Mouse (Mus musculus) embryonic facial prominence, embryonic 11.5 days (tissue): ENCODE data around the gene Lrmda. TPM values are rescaled to one million over a fixed set of nuclear protein-coding genes. Genes with fewer than 3 reads are reported as not detected.

Experiments
- ATAC-seq: fragments of 200-750 bp; cut with Nextera tagmentation; replicated peaks from 2 replicates; pipeline ENCODE4 v1.8.0; 2017; ENCODE audit warnings: low read depth; ENCODE audit not compliant: insufficient number of reproducible peaks, low FRiP score, low TSS enrichment
- DNase-seq: peaks from one replicate; pipeline ENCODE4 v3.0.0-alpha.2; 2015; ENCODE audit warnings: low spot score
- H3K27ac ChIP-seq: fragments of 300-500 bp; sonication (generic); replicated peaks from 2 replicates; pipeline ENCODE4 v1.5.1; 2014; ENCODE audit warnings: mild to moderate bottlenecking, low read depth, low read length, control low read depth
- H3K27me3 ChIP-seq: fragments of 300-500 bp; sonication (generic); 2 replicates; pipeline ENCODE4 v1.6.1; 2014; ENCODE audit warnings: mild to moderate bottlenecking, low read length, moderate library complexity, mixed read lengths; ENCODE audit not compliant: control insufficient read depth, insufficient read depth
- H3K36me3 ChIP-seq: fragments of 300-500 bp; sonication (generic); replicated peaks from 2 replicates; pipeline ENCODE4 v1.6.1; 2014; ENCODE audit warnings: low read depth, mild to moderate bottlenecking, low read length, moderate library complexity, mixed read lengths; ENCODE audit not compliant: control insufficient read depth, insufficient read depth
- H3K4me1 ChIP-seq: fragments of 300-500 bp; sonication (generic); 2 replicates; pipeline ENCODE4 v1.6.1; 2014; ENCODE audit warnings: low read length, mixed read lengths; ENCODE audit not compliant: control insufficient read depth, insufficient read depth
- H3K4me2 ChIP-seq: fragments of 300-500 bp; sonication (generic); 2 replicates; pipeline ENCODE4 v1.6.1; 2014; ENCODE audit warnings: low read depth, mild to moderate bottlenecking, control low read depth, low read length, moderate library complexity
- H3K4me3 ChIP-seq: fragments of 300-500 bp; sonication (generic); 2 replicates; pipeline ENCODE4 v1.5.1; 2014; ENCODE audit warnings: low read depth, low read length, control low read depth
- H3K9ac ChIP-seq: fragments of 300-500 bp; sonication (generic); replicated peaks from 2 replicates; pipeline ENCODE4 v1.6.1; 2014; ENCODE audit warnings: mild to moderate bottlenecking, control low read depth, low read length
- H3K9me3 ChIP-seq: fragments of 300-500 bp; sonication (generic); replicated peaks from 2 replicates; pipeline ENCODE4 v1.6.1; 2016; ENCODE audit warnings: mild to moderate bottlenecking, low read length, inconsistent platforms, mixed read lengths; ENCODE audit not compliant: control insufficient read depth
- WGBS: fragments of 180-500 bp; shearing (Covaris S2); extraction: QIAGEN DNeasy Blood & Tissue Kit; methylation state at CpG from one replicate; pipeline ENCODE4 v1.1.7; 2014; 5-methylcytosine and 5-hydroxymethylcytosine counted together
- polyA plus RNA-seq: library from polyadenylated mRNA; unstranded; fragments of >200 nt; fragmentation: Nextera tagmentation; extraction: Ambion mirVana; gene quantifications from 2 replicates; pipeline ENCODE4 v1.2.1, GENCODE M21; 2014

Lrmda gene
- polyA plus RNA-seq, 1 experiment from 2014 or later: 0.22 TPM

GRCm38 (mm10) chr14:22649411-22649911 is 629.9 kb downstream of the Lrmda start:
- Histone ChIP-seq H3K27ac (0 out of 2 replicates have a peak overlapping the region, but pooled peaks have one; percentile 30), H3K4me1 (no peaks in the 10 kb centered on the region; the same call in 1 of the 2 replicates)

GRCm38 (mm10) chr14:22649985-22650984 is 630.8 kb downstream of the Lrmda start:
- H3K27ac ChIP-seq: no peak overlapping the region
- H3K4me3 ChIP-seq: no peak overlapping the region
- H3K4me1 ChIP-seq: no peaks in the 10 kb centered on the region; the same call in 1 of the 2 replicates
- ATAC-seq: no peak
- H3K36me3 ChIP-seq: no peaks in the 10 kb centered on the region
- H3K9me3 ChIP-seq: no peaks in the 10 kb centered on the region
- 57% methylated on average over 17 of the region's 17 CpGs for WGBS
- no peaks in the 10 kb centered on the region for H3K27me3 ChIP-seq
- H3K9ac ChIP-seq: no peak overlapping the region
- no peak overlapping the region for H3K4me2 ChIP-seq
- no peak for DNase-seq

More at GRCm38 (mm10) chr14:22649411-22649911, 629.9 kb downstream of the Lrmda start:
- peak; percentile 53 for DNase-seq
- no peaks in the 10 kb centered on the region for H3K9me3 ChIP-seq
- no peak overlapping the region for H3K4me2 ChIP-seq
- no peak for ATAC-seq
- no peaks in the 10 kb centered on the region for H3K36me3 ChIP-seq
- no peak overlapping the region for H3K9ac ChIP-seq
- no peaks in the 10 kb centered on the region for H3K27me3 ChIP-seq
- WGBS: 22% methylated on average over 5 of the region's 5 CpGs
- H3K4me3 ChIP-seq: no peak overlapping the region

GRCm38 (mm10) chr14:22651131-22651952 is 631.8 kb downstream of the Lrmda start:
- WGBS: 33% methylated on average over 14 of the region's 14 CpGs

GRCm38 (mm10) chr14:22662496-22662895 is 643.0 kb downstream of the Lrmda start:
- Histone ChIP-seq H3K4me2 (no peak overlapping the region), H3K9me3 (no peaks in the 10 kb centered on the region), H3K9ac (no peak overlapping the region), H3K4me3 (no peak overlapping the region), H3K27me3 (no peaks in the 10 kb centered on the region), H3K27ac (no peak overlapping the region), H3K36me3 (no peaks in the 10 kb centered on the region), H3K4me1 (no peaks in the 10 kb centered on the region)
- DNase-seq (no peak), ATAC-seq (no peak)
- WGBS: 72% methylated on average over 3 of the region's 3 CpGs

More at GRCm38 (mm10) chr14:22651131-22651952, 631.8 kb downstream of the Lrmda start:
- ATAC-seq (0 out of 2 replicates have a peak, but pooled peaks have one; percentile 12), DNase-seq (peak; percentile 28)
- no peak overlapping the region for H3K4me2 ChIP-seq
- no peaks in the 10 kb centered on the region for H3K9me3 ChIP-seq
- H3K36me3 ChIP-seq: no peaks in the 10 kb centered on the region
- no peak overlapping the region for H3K27ac ChIP-seq
- H3K9ac ChIP-seq: no peak overlapping the region
- no peak overlapping the region for H3K4me3 ChIP-seq
- no peaks in the 10 kb centered on the region for H3K27me3 ChIP-seq
- H3K4me1 ChIP-seq: no peaks in the 10 kb centered on the region; the same call in 1 of the 2 replicates

- 78% methylated on average over 3 of the region's 3 CpGs for WGBS
- no peak overlapping the region for H3K4me2 ChIP-seq
- no peaks in the 10 kb centered on the region for H3K36me3 ChIP-seq
- DNase-seq (no peak), ATAC-seq (no peak)
- no peak overlapping the region for H3K4me3 ChIP-seq
- no peaks in the 10 kb centered on the region for H3K27me3 ChIP-seq
- no peak overlapping the region for H3K27ac ChIP-seq
- no peak overlapping the region for H3K9ac ChIP-seq
- H3K4me1 ChIP-seq: no peaks in the 10 kb centered on the region
- H3K9me3 ChIP-seq: no peaks in the 10 kb centered on the region
Measured at GRCm38 (mm10) chr14:22666437-22666836, 646.9 kb downstream of the Lrmda start.

GRCm38 (mm10) chr14:22668302-22668701 is 648.8 kb downstream of the Lrmda start:
- Histone ChIP-seq H3K27me3 (no peaks in the 10 kb centered on the region), H3K36me3 (no peaks in the 10 kb centered on the region), H3K4me1 (no peaks in the 10 kb centered on the region), H3K4me2 (no peak overlapping the region), H3K9ac (no peak overlapping the region), H3K4me3 (no peak overlapping the region), H3K9me3 (no peaks in the 10 kb centered on the region), H3K27ac (no peak overlapping the region)
- no peak for ATAC-seq
- peak; percentile 37 for DNase-seq
- 54% methylated on average over 8 of the region's 8 CpGs for WGBS

- H3K9me3 ChIP-seq: no peaks in the 10 kb centered on the region
- no peak for DNase-seq
- H3K27me3 ChIP-seq: no peaks in the 10 kb centered on the region
- no peak overlapping the region for H3K4me2 ChIP-seq
- no peak for ATAC-seq
- no peak overlapping the region for H3K27ac ChIP-seq
- H3K4me1 ChIP-seq: no peaks in the 10 kb centered on the region
- no peaks in the 10 kb centered on the region for H3K36me3 ChIP-seq
- H3K4me3 ChIP-seq: no peak overlapping the region
- WGBS: 79% methylated on average over 6 of the region's 6 CpGs
- H3K9ac ChIP-seq: no peak overlapping the region
Measured at GRCm38 (mm10) chr14:22668711-22669110, 649.2 kb downstream of the Lrmda start.
